Mouse (Mus musculus): Measurements from ENCODE around the gene Rnf5. TPM values are rescaled to one million over a fixed set of nuclear protein-coding genes. Genes with fewer than 3 reads are reported as not detected.

Rnf5 gene
- polyA plus RNA-seq, 1 experiment from 2014 or later: 165 TPM

GRCm38 (mm10) chr17:34644608-34645007 lies 41.1 kb upstream of the Rnf5 start, which contains the start of gene Fkbpl:
TSS of gene Fkbpl (plus strand) at chr17:34644764.
- Histone ChIP-seq H3K27me3 (replicated peaks; ENCODE audit: low read depth, poor library complexity, severe bottlenecking) (no peaks in the 10 kb centered on the region), H3K36me3 (replicated peaks) (peaks cover 21% of the 10 kb centered on the region), H3K27ac (replicated peaks) (peak within 1 kb of the TSS; percentile 83), H3K9me3 (no peaks in the 10 kb centered on the region), H3K4me3 (peak within 1 kb of the TSS; percentile 99), H3K4me1 (peaks cover 53% of the 10 kb centered on the region)
- peak; percentile 93 for DNase-seq (ENCODE audit: low spot score)
- WGBS: under 1% methylated on average over 16 of the region's 16 CpGs

- Histone ChIP-seq H3K9me3 (no peaks in the 10 kb centered on the region), H3K27me3 (replicated peaks; ENCODE audit: low read depth, poor library complexity, severe bottlenecking) (no peaks in the 10 kb centered on the region), H3K27ac (replicated peaks) (peak overlapping the region; percentile 66; the same call in 1 of the 2 replicates), H3K4me3 (no peak overlapping the region), H3K4me1 (peaks cover 51% of the 10 kb centered on the region), H3K36me3 (replicated peaks) (peaks cover 14% of the 10 kb centered on the region)
- no peak for DNase-seq (ENCODE audit: low spot score)
- WGBS: 87% methylated on average over 10 of the region's 10 CpGs
Observed at GRCm38 (mm10) chr17:34643944-34644343, 40.5 kb upstream of the Rnf5 start.

- no peak for DNase-seq (ENCODE audit: low spot score)
- no peak overlapping the region for H3K27ac ChIP-seq (replicated peaks)
- H3K9me3 ChIP-seq: no peaks in the 10 kb centered on the region
- peaks cover 9% of the 10 kb centered on the region for H3K36me3 ChIP-seq (replicated peaks)
- no peaks in the 10 kb centered on the region for H3K27me3 ChIP-seq (replicated peaks; ENCODE audit: low read depth, poor library complexity, severe bottlenecking)
- no peak overlapping the region for H3K4me3 ChIP-seq
- 90% methylated on average over 4 of the region's 4 CpGs for WGBS
- H3K4me1 ChIP-seq: peaks cover 45% of the 10 kb centered on the region
Observed at GRCm38 (mm10) chr17:34643379-34643778, 39.9 kb upstream of the Rnf5 start.

GRCm38 (mm10) chr17:34641945-34642344 lies 38.5 kb upstream of the Rnf5 start:
- H3K27me3 ChIP-seq (replicated peaks; ENCODE audit: low read depth, poor library complexity, severe bottlenecking): peaks cover 7% of the 10 kb centered on the region; the same call in 1 of the 2 replicates
- H3K27ac ChIP-seq (replicated peaks): peak overlapping the region; percentile 84; the same call in 1 of the 2 replicates
- peaks cover 34% of the 10 kb centered on the region for H3K4me1 ChIP-seq
- WGBS: 83% methylated on average over 3 of the region's 3 CpGs
- H3K36me3 ChIP-seq (replicated peaks): peaks cover 9% of the 10 kb centered on the region
- no peak for DNase-seq (ENCODE audit: low spot score)
- H3K4me3 ChIP-seq: no peak overlapping the region
- no peaks in the 10 kb centered on the region for H3K9me3 ChIP-seq

- Histone ChIP-seq H3K27ac (replicated peaks) (peak overlapping the region; percentile 84), H3K36me3 (replicated peaks) (peaks cover 6% of the 10 kb centered on the region), H3K9me3 (no peaks in the 10 kb centered on the region), H3K27me3 (replicated peaks; ENCODE audit: low read depth, poor library complexity, severe bottlenecking) (peaks cover 9% of the 10 kb centered on the region; the same call in 1 of the 2 replicates), H3K4me1 (peaks cover 27% of the 10 kb centered on the region), H3K4me3 (peak overlapping the region; percentile 29; the same call in 1 of the 2 replicates)
- WGBS: 17% methylated on average over 11 of the region's 11 CpGs
- DNase-seq (ENCODE audit: low spot score): peak; percentile 68
Observed at GRCm38 (mm10) chr17:34640778-34641601, 37.5 kb upstream of the Rnf5 start.

- Histone ChIP-seq H3K27me3 (replicated peaks; ENCODE audit: low read depth, poor library complexity, severe bottlenecking) (peaks cover 15% of the 10 kb centered on the region; the same call in 1 of the 2 replicates), H3K9me3 (no peaks in the 10 kb centered on the region), H3K4me1 (peaks cover 17% of the 10 kb centered on the region), H3K36me3 (replicated peaks) (no peaks in the 10 kb centered on the region), H3K27ac (replicated peaks) (peak overlapping the region; percentile 35; the same call in 1 of the 2 replicates), H3K4me3 (no peak overlapping the region)
- DNase-seq (ENCODE audit: low spot score): no peak
- 85% methylated on average over 7 of the region's 7 CpGs for WGBS
Observed at GRCm38 (mm10) chr17:34639461-34640255, 36.2 kb upstream of the Rnf5 start.

- 0 out of 2 replicates have a peak overlapping the region, but pooled peaks have one; percentile 0 for H3K4me3 ChIP-seq
- WGBS: 70% methylated on average over 3 of the region's 3 CpGs
- peaks cover 31% of the 10 kb centered on the region for H3K27me3 ChIP-seq (replicated peaks; ENCODE audit: low read depth, poor library complexity, severe bottlenecking)
- H3K36me3 ChIP-seq (replicated peaks): no peaks in the 10 kb centered on the region
- H3K27ac ChIP-seq (replicated peaks): no peak overlapping the region
- H3K4me1 ChIP-seq: peaks cover 24% of the 10 kb centered on the region
- DNase-seq (ENCODE audit: low spot score): no peak
- H3K9me3 ChIP-seq: no peaks in the 10 kb centered on the region
Observed at GRCm38 (mm10) chr17:34637459-34637858, 34.0 kb upstream of the Rnf5 start.

- Histone ChIP-seq H3K36me3 (replicated peaks) (no peaks in the 10 kb centered on the region), H3K4me3 (no peak overlapping the region), H3K27ac (replicated peaks) (no peak overlapping the region), H3K4me1 (peaks cover 29% of the 10 kb centered on the region), H3K27me3 (replicated peaks; ENCODE audit: low read depth, poor library complexity, severe bottlenecking) (peaks cover 49% of the 10 kb centered on the region), H3K9me3 (no peaks in the 10 kb centered on the region)
- 70% methylated on average over 2 of the region's 2 CpGs for WGBS
- no peak for DNase-seq (ENCODE audit: low spot score)
Observed at GRCm38 (mm10) chr17:34635671-34636070, 32.2 kb upstream of the Rnf5 start.

GRCm38 (mm10) chr17:34632261-34632691 lies 28.8 kb upstream of the Rnf5 start:
- H3K9me3 ChIP-seq: no peaks in the 10 kb centered on the region
- peak overlapping the region; percentile 57 for H3K27ac ChIP-seq (replicated peaks)
- under 1% methylated on average over 26 of the region's 26 CpGs for WGBS
- H3K27me3 ChIP-seq (replicated peaks; ENCODE audit: low read depth, poor library complexity, severe bottlenecking): peaks cover 67% of the 10 kb centered on the region
- peak overlapping the region; percentile 77 for H3K4me3 ChIP-seq
- no peaks in the 10 kb centered on the region for H3K36me3 ChIP-seq (replicated peaks)
- peak; percentile 64 for DNase-seq (ENCODE audit: low spot score)
- peaks cover 58% of the 10 kb centered on the region for H3K4me1 ChIP-seq

- Histone ChIP-seq H3K4me1 (peaks cover 63% of the 10 kb centered on the region), H3K27me3 (replicated peaks; ENCODE audit: low read depth, poor library complexity, severe bottlenecking) (peaks cover 65% of the 10 kb centered on the region), H3K27ac (replicated peaks) (peak overlapping the region; percentile 57), H3K36me3 (replicated peaks) (no peaks in the 10 kb centered on the region), H3K9me3 (no peaks in the 10 kb centered on the region), H3K4me3 (peak overlapping the region; percentile 77)
- 3% methylated on average over 12 of the region's 12 CpGs for WGBS
- peak; percentile 41 for DNase-seq (ENCODE audit: low spot score)
Observed at GRCm38 (mm10) chr17:34631647-34632046, 28.2 kb upstream of the Rnf5 start.

GRCm38 (mm10) chr17:34630761-34631301 lies 27.3 kb upstream of the Rnf5 start:
- DNase-seq (ENCODE audit: low spot score): peak; percentile 34
- Histone ChIP-seq H3K4me3 (peak overlapping the region; percentile 77), H3K4me1 (peaks cover 71% of the 10 kb centered on the region), H3K36me3 (replicated peaks) (0 out of 2 replicates have a peak, but pooled peaks cover under 1% of the 10 kb centered on the region), H3K9me3 (no peaks in the 10 kb centered on the region), H3K27ac (replicated peaks) (peak overlapping the region; percentile 51; the same call in 1 of the 2 replicates), H3K27me3 (replicated peaks; ENCODE audit: low read depth, poor library complexity, severe bottlenecking) (peaks cover 61% of the 10 kb centered on the region)
- 2% methylated on average over 48 of the region's 48 CpGs for WGBS
